Mouse (Mus musculus) adrenal gland, adult 8-10 months (tissue): ENCODE measurements at regions not wholly inside any gene's neighbourhood (a gene's known extent, or its start where the extent isn't known, plus 50 kb on each side); places are given as distances from the start of the nearest gene placed in this dataset.
A peak's percentile ranks its signal among the peaks of the same experiment; 100 is the strongest.

Experiments used
- DNase-seq: peaks from one replicate; pipeline ENCODE4 v3.0.0; 2022

DNA sequence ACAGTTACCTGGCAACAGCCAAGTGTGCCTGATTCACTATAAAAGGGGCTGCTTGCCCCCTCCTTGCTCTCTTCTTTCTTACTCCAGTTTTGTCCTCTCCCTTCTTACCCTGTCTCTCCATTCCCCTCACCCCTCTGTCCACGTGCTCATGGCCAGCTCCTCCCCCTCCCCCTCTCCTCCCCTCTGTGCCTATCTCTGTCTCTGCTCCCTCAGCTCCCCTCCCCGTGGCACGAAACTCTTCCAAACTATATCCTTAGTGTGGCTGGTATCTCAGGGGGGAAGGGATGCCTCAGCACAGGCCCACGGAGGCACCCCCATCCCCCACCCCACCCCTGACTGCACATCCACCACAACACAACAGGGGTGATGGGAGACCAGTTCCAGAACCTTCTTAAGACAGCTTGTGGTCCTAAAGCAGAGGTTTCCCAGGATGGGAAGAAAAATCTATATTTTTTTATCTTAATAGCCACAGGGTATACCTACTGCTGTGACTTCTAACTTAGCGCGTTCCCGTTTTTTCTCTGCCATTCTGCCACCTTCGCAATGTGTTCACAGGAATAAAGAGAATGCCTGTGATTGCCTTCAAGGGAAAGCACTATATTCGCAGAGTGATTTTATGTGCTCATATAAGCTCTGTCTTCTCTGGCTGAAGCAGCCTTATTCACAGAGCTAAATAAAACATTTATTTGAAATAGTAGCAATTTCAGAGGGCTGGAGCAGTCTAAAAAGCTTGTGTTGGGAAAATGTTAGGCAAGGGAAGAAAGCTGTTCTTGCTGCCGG lies 69.1 kb upstream of the Serp2 start:
- no peak for DNase-seq

DNA sequence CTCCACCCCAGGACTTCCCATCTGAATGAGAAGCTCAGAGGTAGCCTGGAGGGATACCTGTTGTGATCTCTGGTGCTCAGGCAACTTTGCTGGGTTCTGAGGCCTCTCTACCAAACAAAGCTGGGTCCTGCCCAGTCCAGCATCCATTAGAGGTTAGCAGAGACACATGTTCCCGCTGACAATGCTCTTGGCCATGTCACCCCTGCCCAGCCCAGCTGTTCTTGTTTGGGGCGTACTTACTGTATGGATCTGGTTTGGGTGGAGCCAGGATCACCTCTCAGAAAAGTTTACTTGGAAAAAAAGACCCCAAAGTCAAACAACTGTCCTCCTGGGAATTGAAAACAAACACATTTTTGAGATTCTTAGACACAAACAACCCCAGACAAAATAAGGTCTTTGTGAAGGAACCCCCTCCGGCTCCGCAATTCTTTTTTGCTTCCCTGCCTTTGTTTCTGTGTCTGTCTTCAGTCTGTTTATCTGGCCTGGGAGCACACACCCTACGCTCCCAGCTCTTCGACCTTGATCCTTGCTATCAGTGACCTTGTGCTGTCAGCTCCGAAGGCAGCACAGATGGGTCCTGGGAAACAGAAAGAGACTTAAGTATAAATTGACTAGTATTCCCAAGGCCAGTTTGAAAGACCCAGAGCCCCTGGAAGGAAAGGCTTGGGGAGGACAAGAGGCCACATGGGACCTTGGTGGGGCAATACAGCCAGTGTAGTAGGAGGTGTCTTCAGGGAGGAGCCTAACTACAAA lies 68.1 kb upstream of the Serp2 start:
- no peak for DNase-seq

GRCm38 (mm10) chr14:76623371-76623988 lies 66.8 kb upstream of the Serp2 start:
- no peak for DNase-seq

- peak; percentile 71 for DNase-seq
These were observed 66.1 kb upstream of the Serp2 start for GRCm38 (mm10) chr14:76622634-76623291.

DNA sequence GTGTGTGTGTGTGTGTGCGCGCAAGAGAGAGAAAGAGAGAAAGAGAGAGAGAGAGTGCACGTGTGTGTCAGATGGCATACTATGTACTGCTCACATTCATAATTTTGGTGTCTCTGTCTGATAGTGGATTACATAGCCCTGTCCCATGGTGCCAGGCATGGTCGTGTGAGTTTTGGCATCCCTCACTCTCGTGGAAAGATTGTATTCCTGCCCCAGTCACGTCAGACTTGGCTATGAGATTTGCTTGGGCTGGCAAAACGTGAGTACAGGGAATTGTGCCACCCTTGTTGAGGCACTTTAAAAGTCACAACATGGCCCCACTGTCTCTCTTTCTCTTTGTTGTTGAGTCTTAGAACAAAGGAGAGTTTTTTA lies 62.3 kb upstream of the Serp2 start:
- no peak for DNase-seq

DNA sequence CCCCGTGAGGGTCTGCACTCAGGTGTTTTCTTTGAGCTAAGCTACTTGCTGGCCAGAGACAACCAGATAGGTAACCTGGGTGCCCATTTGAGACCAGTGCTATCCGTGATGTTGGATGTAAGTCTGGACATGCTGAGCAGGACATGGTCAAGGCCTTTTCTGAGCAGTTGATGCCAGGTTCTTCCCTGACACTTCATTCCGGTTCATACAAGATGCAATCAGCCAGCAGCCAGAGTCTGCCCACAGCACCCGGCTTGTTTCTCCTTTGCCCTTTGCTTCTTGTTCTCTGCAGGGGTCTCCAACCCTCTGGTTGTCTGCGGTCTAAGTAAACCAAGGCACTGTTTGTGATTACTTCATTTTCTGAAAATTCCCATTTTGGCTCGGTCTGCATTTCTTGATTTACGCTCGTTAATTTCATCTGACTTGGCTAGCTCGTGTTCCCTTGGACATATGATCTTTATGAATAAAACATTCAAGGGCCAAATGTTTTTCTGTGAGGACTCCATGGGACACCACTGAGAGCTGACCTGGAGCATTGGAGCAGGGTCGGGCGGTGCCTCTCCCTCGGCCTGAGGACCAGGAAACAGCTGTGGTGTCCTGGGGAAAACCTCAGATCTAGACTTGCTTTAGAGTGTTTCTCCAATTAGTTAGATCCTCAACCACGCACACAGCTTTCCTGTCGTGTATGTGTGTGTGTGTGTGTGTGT lies 61.8 kb upstream of the Serp2 start:
- no peak for DNase-seq

DNA sequence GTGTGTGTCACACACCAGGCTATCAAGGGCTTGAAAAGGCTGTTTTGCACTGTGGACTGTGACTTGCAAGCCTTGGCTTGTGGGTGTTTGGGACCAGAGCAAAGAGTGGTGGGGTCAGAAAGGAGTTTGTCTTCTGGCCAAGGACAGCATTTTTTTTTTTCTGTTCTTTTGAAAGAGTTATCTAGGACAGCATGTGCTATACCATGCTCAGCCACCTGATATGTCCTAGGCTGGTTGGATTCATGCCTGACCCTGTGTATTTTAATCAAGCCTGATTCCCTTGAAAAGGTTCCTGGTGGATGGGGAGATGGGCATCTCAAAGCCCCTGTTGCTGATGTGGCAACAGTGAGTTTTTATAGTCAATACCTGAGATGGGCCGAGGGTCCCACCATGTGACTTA lies 61.2 kb upstream of the Serp2 start:
- DNase-seq, result no peak

DNA sequence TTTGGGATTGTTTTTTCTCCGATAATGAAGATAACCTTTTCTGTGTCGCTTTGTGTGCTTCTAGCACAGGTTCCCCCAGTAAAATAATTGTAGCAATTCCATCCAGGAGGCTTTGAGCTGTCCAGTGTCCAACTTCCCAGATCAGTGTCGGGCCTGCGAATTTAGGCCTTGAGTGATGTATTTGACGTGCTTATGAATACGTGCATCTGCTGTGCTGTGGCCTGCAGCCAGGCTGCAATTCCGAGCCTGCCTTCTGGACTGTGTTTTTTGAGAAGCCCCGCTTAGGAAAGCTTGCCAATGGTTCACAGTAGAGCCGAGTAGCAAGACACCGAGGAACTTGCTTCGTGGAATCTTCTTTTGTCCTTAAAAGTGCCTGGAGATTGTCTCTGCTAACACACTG lies 60.8 kb upstream of the Serp2 start:
- DNase-seq, result no peak

GRCm38 (mm10) chr14:76616367-76616683 lies 59.6 kb upstream of the Serp2 start:
- DNase-seq, result no peak

DNA sequence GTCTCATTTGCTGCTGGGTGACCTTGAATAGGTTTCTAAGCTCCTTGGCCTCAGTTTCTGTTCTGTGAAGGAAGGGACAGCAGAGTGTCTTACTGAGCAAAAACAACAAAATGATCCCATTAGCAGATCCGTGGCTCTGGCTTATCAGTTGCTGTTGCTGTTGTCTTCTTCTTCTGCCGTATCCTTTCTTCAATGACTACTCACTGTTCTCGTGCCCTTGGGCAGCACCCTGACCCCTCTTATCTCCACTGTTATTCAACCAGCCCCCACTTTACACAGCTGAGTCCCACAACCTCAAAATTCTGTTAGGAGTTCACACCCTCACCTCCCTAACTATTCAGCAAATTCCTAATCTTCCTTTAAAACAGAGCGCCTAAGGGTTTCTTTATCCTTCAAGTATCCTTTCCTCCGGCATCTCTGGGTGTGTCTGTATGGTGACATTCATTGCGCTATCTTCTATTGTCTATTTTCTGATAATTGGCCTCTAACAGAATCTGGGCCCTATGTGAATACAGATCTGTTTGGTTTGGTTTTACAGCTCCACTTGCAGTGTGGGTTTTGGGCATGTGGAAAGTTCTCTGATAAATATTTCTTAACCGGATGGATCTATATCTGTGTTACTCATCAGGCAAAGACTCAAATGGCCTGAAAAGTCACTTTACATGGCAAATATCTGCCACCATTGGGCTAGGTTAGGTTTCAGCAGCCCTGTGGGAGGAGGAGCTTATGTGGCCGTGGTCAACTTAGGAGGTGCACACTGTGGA lies 59.1 kb upstream of the Serp2 start:
- no peak for DNase-seq

- DNase-seq, result no peak
These were observed 58.5 kb upstream of the Serp2 start for GRCm38 (mm10) chr14:76615182-76615581.

- DNase-seq, result no peak
These were observed 58.0 kb upstream of the Serp2 start for GRCm38 (mm10) chr14:76614682-76615081.

DNA sequence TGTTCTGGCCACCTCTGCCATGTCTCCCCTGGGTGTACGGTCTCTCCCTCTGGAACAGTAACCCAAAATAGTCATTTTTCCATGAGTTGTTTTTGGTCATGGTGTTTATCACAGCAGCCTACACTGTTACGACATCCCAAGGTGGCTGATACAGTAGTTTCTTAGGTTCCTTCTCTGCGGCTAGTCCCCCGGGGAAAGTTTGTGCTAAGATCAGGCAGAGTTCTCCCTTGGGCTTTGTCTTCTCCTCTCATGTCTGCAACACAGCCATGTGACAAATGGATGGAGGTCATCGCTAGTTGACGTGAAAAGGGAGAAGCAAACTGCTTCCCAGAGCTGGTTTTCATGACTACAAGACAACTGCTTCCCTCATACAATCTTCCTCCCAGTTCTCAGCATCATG lies 56.9 kb upstream of the Serp2 start:
- DNase-seq, result no peak

DNA sequence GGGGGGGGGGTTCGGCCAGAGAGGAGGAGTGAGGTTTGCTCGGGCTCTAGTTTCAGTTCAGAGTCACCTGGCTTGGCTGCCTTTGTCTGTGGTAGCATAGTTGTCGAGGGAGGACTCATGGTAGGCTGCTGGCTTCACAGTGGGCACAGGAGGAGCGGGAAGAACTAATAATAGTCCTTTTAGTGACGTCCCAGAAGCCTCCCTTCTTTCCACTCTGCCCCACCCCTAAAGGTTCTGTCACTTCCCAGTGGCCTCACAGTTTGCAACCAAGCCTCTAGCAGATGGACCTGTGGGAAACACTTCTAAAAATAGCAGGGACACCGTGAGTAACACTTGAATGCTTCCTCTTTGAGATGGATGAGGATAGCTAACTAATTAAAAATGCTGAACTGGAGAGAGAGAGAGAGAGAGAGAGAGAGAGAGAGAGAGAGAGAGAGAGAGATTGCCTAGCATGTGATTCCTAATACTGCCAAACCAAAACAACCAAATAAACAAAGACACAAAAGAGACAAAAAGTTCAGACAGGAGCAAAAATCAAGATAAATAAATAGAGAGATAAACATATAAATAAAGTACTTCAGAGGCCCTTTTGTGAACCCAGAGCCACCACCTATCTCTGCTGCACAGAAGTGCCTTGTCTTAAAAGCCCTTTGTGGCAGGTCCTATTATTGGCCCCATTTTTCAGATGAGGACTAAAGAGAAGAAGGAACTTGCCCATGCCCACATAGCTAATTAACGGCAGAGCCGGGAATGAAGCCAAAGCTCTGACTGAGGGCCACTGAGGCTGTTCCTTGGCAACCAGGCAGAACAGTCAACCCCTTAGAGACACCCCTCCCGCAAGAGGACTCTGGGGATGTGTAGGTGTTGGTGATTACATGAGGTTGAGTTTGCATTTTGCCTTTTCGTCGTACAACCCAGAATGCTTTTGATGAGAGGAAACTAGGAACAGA lies 54.0 kb upstream of the Serp2 start:
- no peak for DNase-seq
